12 mouse cellular contexts compared by ENCODE assay signal in genomic region chr17:74048229-74048816, GRCm38 (mm10). TPM values are rescaled to one million over a fixed set of nuclear protein-coding genes. Genes with fewer than 3 reads are reported as not detected.
DNase-seq lines count a peak whose midpoint lies in the region; ATAC-seq and TF ChIP-seq lines count a peak whose summit lies in the region.
"Had no signal": no experiment of that assay in that cellular context is flagged by ENCODE, and none has a peak within 500 bp of the region (broad histone marks: within the 10 kb centered on the region; RNA-seq: fewer than 3 reads in every experiment).

No protein-coding gene starts in this region.

- H3K27me3 ChIP-seq in forebrain, embryonic 11.5 days (ENCODE audit: control insufficient read depth, insufficient read depth, low read length), result peaks cover 36% of the 10 kb centered on the region
- H3K27me3 ChIP-seq in forebrain, embryonic 16.5 days (replicated peaks; ENCODE audit: control insufficient read depth, insufficient read depth, low read length), result peaks cover 27% of the 10 kb centered on the region
- peaks cover 19% of the 10 kb centered on the region for H3K27me3 ChIP-seq in ES-Bruce4 (ENCODE audit: control insufficient read depth, insufficient read depth, low read length, poor library complexity, severe bottlenecking)
- H3K27me3 ChIP-seq in forebrain, embryonic 14.5 days (replicated peaks; ENCODE audit: control insufficient read depth, insufficient read depth, low read length), result peaks cover 39% of the 10 kb centered on the region
- H3K27me3 ChIP-seq in midbrain, embryonic 11.5 days (ENCODE audit: control insufficient read depth, insufficient read depth, low read length), result peaks cover 35% of the 10 kb centered on the region

- no peak for ATAC-seq in forebrain, embryonic 11.5 days (replicated peaks; ENCODE audit: low FRiP score)
- ATAC-seq in forebrain, embryonic 16.5 days, result no peak
- no peak for ATAC-seq in forebrain, embryonic 14.5 days
- no peak for ATAC-seq in midbrain, embryonic 11.5 days (ENCODE audit: low FRiP score)

- H3K9ac ChIP-seq in forebrain, embryonic 11.5 days (ENCODE audit: low read length), result no peak overlapping the region
- no peak overlapping the region for H3K9ac ChIP-seq in forebrain, embryonic 16.5 days (replicated peaks; ENCODE audit: low read depth, low read length)
- H3K9ac ChIP-seq in ES-Bruce4 (ENCODE audit: low read depth, poor library complexity, severe bottlenecking), result no peak overlapping the region
- no peak overlapping the region for H3K9ac ChIP-seq in forebrain, embryonic 14.5 days (ENCODE audit: low read length)
- no peak overlapping the region for H3K9ac ChIP-seq in midbrain, embryonic 11.5 days (ENCODE audit: low read length)

- H3K4me2 ChIP-seq in forebrain, embryonic 11.5 days (ENCODE audit: low read depth, low read length, severe bottlenecking), result peak overlapping the region; percentile 54; the same call in 1 of the 2 replicates
- H3K4me2 ChIP-seq in forebrain, embryonic 16.5 days (ENCODE audit: low read length), result no peak overlapping the region
- peak overlapping the region; percentile 52 for H3K4me2 ChIP-seq in forebrain, embryonic 14.5 days (ENCODE audit: low read length)
- H3K4me2 ChIP-seq in midbrain, embryonic 11.5 days, result peak overlapping the region; percentile 42

- no peak for TF ChIP-seq CTCF in ES-Bruce4 (IDR thresholded peaks at IDR 0.05; ENCODE audit: low read depth, low read length)

- no peak for TF ChIP-seq EP300 in ES-Bruce4 (IDR thresholded peaks at IDR 0.05; ENCODE audit: insufficient read depth, low read depth, low read length)

- H3K4me3 ChIP-seq in forebrain, embryonic 11.5 days (ENCODE audit: low read depth, low read length), result no peak overlapping the region
- no peak overlapping the region for H3K4me3 ChIP-seq in forebrain, embryonic 16.5 days (replicated peaks; ENCODE audit: low read length)
- peak overlapping the region; percentile 23; the same call in 1 of the 2 replicates for H3K4me3 ChIP-seq in ES-Bruce4 (ENCODE audit: low read depth, low read length)
- peak overlapping the region; percentile 28; the same call in 1 of the 2 replicates for H3K4me3 ChIP-seq in forebrain, embryonic 14.5 days (ENCODE audit: low read depth, low read length)
- H3K4me3 ChIP-seq in midbrain, embryonic 11.5 days (ENCODE audit: low read depth, low read length), result peak overlapping the region; percentile 29; the same call in 1 of the 2 replicates
- H3K4me3 ChIP-seq: erythroblast, embryonic 14.5 days had no signal

- 3% methylated on average over 19 of the region's 19 CpGs for WGBS in forebrain, embryonic 11.5 days
- 3% methylated on average over 19 of the region's 19 CpGs for WGBS in forebrain, embryonic 16.5 days
- WGBS in forebrain, embryonic 14.5 days, result 3% methylated on average over 19 of the region's 19 CpGs
- 2% methylated on average over 19 of the region's 19 CpGs for whole genome bisulfite sequencing in midbrain, embryonic 11.5 days

- H3K9me3 ChIP-seq in forebrain, embryonic 11.5 days (ENCODE audit: control insufficient read depth, low read length), result no peaks in the 10 kb centered on the region
- H3K9me3 ChIP-seq in forebrain, embryonic 16.5 days (ENCODE audit: control insufficient read depth, low read length), result no peaks in the 10 kb centered on the region
- H3K9me3 ChIP-seq in ES-Bruce4 (replicated peaks; ENCODE audit: control insufficient read depth, insufficient read depth, low read length, poor library complexity, severe bottlenecking), result peaks cover 4% of the 10 kb centered on the region; the same call in 1 of the 2 replicates
- no peaks in the 10 kb centered on the region for H3K9me3 ChIP-seq in forebrain, embryonic 14.5 days (replicated peaks; ENCODE audit: control insufficient read depth, low read length)
- no peaks in the 10 kb centered on the region for H3K9me3 ChIP-seq in midbrain, embryonic 11.5 days (ENCODE audit: control insufficient read depth, low read length)

- peaks cover 2% of the 10 kb centered on the region; the same call in 1 of the 2 replicates for H3K4me1 ChIP-seq in forebrain, embryonic 11.5 days (replicated peaks; ENCODE audit: control insufficient read depth, insufficient read depth, low read length)
- peaks cover 8% of the 10 kb centered on the region for H3K4me1 ChIP-seq in forebrain, embryonic 16.5 days (replicated peaks; ENCODE audit: control insufficient read depth, insufficient read depth, low read length)
- no peaks in the 10 kb centered on the region for H3K4me1 ChIP-seq in ES-Bruce4 (ENCODE audit: control insufficient read depth, insufficient read depth, low read length)
- H3K4me1 ChIP-seq in forebrain, embryonic 14.5 days (ENCODE audit: control insufficient read depth, insufficient read depth, low read length), result 0 out of 2 replicates have a peak, but pooled peaks cover 2% of the 10 kb centered on the region
- peaks cover 3% of the 10 kb centered on the region; the same call in 1 of the 2 replicates for H3K4me1 ChIP-seq in midbrain, embryonic 11.5 days (ENCODE audit: control insufficient read depth, insufficient read depth, low read length)

- no peak for TF ChIP-seq POLR2A in ES-Bruce4 (IDR thresholded peaks at IDR 0.05; ENCODE audit: insufficient read depth, low read length)

- DNase-seq in forebrain, embryonic 11.5 days (ENCODE audit: low spot score), result no peak
- no peak for DNase-seq in forebrain, embryonic 14.5 days (ENCODE audit: low spot score)
- peak; percentile 90 for DNase-seq in midbrain, embryonic 11.5 days (ENCODE audit: low spot score, missing footprints)
- no peak for DNase-seq in spleen, postnatal 36 days (ENCODE audit: low spot score in 2 of 2)
- DNase-seq in layer of hippocampus, adult 9-11 months, result no peak
- no peak for DNase-seq in c-Kit-positive CD71-positive TER-119-positive erythroid progenitor cells, embryonic 14.5 days (ENCODE audit: low spot score)
- DNase-seq: lung, adult 2 months; thymus, adult 18-20 months had no signal

- H3K27ac ChIP-seq in forebrain, embryonic 11.5 days (ENCODE audit: low read depth, low read length), result no peak overlapping the region
- H3K27ac ChIP-seq in forebrain, embryonic 16.5 days (ENCODE audit: low read length), result no peak overlapping the region
- H3K27ac ChIP-seq in ES-Bruce4 (ENCODE audit: insufficient read depth, low read length), result no peak overlapping the region
- no peak overlapping the region for H3K27ac ChIP-seq in forebrain, embryonic 14.5 days (ENCODE audit: low read depth, low read length)
- H3K27ac ChIP-seq in midbrain, embryonic 11.5 days (ENCODE audit: low read depth, low read length), result no peak overlapping the region

- H3K36me3 ChIP-seq in forebrain, embryonic 11.5 days (ENCODE audit: control insufficient read depth, insufficient read depth, low read length), result no peaks in the 10 kb centered on the region
- H3K36me3 ChIP-seq in forebrain, embryonic 16.5 days (ENCODE audit: control insufficient read depth, insufficient read depth), result no peaks in the 10 kb centered on the region
- H3K36me3 ChIP-seq in ES-Bruce4 (ENCODE audit: control insufficient read depth, insufficient read depth, low read length, poor library complexity, severe bottlenecking), result no peaks in the 10 kb centered on the region
- no peaks in the 10 kb centered on the region for H3K36me3 ChIP-seq in forebrain, embryonic 14.5 days (ENCODE audit: control insufficient read depth, insufficient read depth, low read length)
- no peaks in the 10 kb centered on the region for H3K36me3 ChIP-seq in midbrain, embryonic 11.5 days (ENCODE audit: control insufficient read depth, insufficient read depth, low read length)

RNA-seq across cellular contexts. Expression of gene Srd5a2, which starts 0.6 kb away (rescaled TPM):
- not detected in 2 replicates for polyA plus RNA-seq in forebrain, embryonic 11.5 days (2014; fragmentation: Nextera tagmentation; extraction: Ambion mirVana)
- polyA plus RNA-seq in forebrain, embryonic 16.5 days (2015; fragmentation: Nextera tagmentation; extraction: Ambion mirVana), result not detected in 2 replicates
- polyA plus RNA-seq in ES-Bruce4 (2011; ENCODE audit: insufficient read depth, insufficient read length, low read depth, missing spikeins), result not detected in 2 replicates
- not detected in 2 replicates for polyA plus RNA-seq in forebrain, embryonic 14.5 days (2014; fragmentation: Nextera tagmentation; extraction: Ambion mirVana)
- polyA plus RNA-seq in midbrain, embryonic 11.5 days (2014; fragmentation: Nextera tagmentation; extraction: Ambion mirVana), result not detected in 2 replicates
- polyA plus RNA-seq: erythroblast, embryonic 14.5 days; large intestine, adult 2 months; lung, adult 2 months had no signal

Comparison
In these comparisons a context has a peak if more than half of its experiments do, and no peak if none do; other contexts are left out.
1. H3K4me3 ChIP-seq: peak in ES-Bruce4 (single experiment), forebrain, embryonic 14.5 days (single experiment) and midbrain, embryonic 11.5 days (single experiment); none in forebrain, embryonic 11.5 days (single experiment) and forebrain, embryonic 16.5 days (single experiment).